Mouse (Mus musculus) ES-Bruce4 (cell line): Measurements from ENCODE around the gene Ackr1.

Source experiments
- CTCF ChIP-seq: IDR thresholded peaks from one replicate; pipeline ENCODE4 v1.8.1; 2011; ENCODE audit warnings: low read depth, low read length
- POLR2A ChIP-seq: IDR thresholded peaks from one replicate; pipeline ENCODE4 v1.8.1; 2011; ENCODE audit warnings: low read length; ENCODE audit not compliant: insufficient read depth

DNA sequence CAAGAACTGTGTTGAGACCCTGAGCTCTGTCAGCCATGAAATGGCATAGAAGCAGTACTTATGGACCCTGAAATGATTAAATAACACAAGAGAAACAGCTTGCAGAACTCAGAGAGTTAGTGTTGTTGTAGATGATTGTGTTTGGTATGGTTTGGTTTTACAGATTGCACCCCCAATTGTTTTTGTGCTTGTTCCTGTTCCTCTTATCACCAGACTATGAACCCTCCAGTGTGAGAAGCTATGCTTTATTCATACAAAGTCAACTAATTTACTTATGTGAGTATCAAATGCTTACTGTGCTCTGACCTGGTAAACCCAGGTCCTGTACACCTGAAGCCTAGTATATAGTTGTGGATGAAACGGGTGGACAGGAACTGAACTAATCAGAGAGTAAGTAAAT lies 7.0 kb downstream of the Ackr1 start:
- TF ChIP-seq CTCF (no peak), POLR2A (no peak)
